Mouse (Mus musculus): ENCODE measurements around the gene Mrrf. TPM values are rescaled to one million over a fixed set of nuclear protein-coding genes. Genes with fewer than 3 reads are reported as not detected.
"Not testable (repeated sequence)": the region's sequence is repeated elsewhere in the genome, so short reads cannot be mapped to it uniquely, and the experiment has no call there.

Mrrf gene
- polyA plus RNA-seq, 1 experiment from 2014 or later, result 30.6 TPM

- H3K27ac ChIP-seq (replicated peaks; ENCODE audit: low read depth, low read length), result no peak overlapping the region
- DNase-seq, result no peak
Measured at GRCm38 (mm10) chr2:36184876-36185275, 48.7 kb downstream of the Mrrf start.

DNA sequence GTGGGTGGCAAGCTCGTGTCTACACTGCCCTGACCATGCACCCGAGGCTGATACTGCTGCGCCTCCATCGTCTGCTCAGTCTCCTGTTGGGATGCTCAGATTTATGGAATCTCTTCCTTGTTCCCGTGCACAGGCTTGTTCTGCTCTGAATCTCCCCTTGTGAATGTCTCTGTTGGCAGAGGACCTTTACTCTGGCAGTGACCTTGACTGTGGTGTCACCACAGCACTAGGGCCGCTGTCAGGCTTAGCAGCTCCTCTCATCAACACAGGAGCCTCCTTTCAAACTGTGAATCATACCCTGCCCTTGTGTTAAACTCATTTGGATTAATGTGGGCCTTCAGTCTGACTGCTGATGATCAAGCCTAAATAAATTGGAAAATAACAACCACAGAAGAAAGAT, 53.0 kb downstream of the Mrrf start:
- ATAC-seq (ENCODE audit: low FRiP score, low TSS enrichment); H3K4me2 ChIP-seq (ENCODE audit: low read length); H3K9ac ChIP-seq (replicated peaks; ENCODE audit: low read length); H3K27ac ChIP-seq (replicated peaks; ENCODE audit: low read depth, low read length); H3K4me1 ChIP-seq (ENCODE audit: control insufficient read depth, insufficient read depth, low read length); H3K4me3 ChIP-seq (replicated peaks; ENCODE audit: low read depth, low read length); DNase-seq; H3K27me3 ChIP-seq (ENCODE audit: control insufficient read depth, insufficient read depth, low read length); H3K36me3 ChIP-seq (ENCODE audit: control insufficient read depth, insufficient read depth, low read length); H3K9me3 ChIP-seq (ENCODE audit: control insufficient read depth, low read length): not testable (repeated sequence)
- 91% methylated on average over 6 of the region's 6 CpGs for WGBS

More at GRCm38 (mm10) chr2:36184876-36185275, 48.7 kb downstream of the Mrrf start:
- Histone ChIP-seq H3K4me2 (ENCODE audit: low read length) (no peak overlapping the region), H3K27me3 (ENCODE audit: control insufficient read depth, insufficient read depth, low read length) (no peaks in the 10 kb centered on the region), H3K9me3 (ENCODE audit: control insufficient read depth, low read length) (no peaks in the 10 kb centered on the region), H3K4me1 (ENCODE audit: control insufficient read depth, insufficient read depth, low read length) (no peaks in the 10 kb centered on the region), H3K9ac (replicated peaks; ENCODE audit: low read length) (no peak overlapping the region), H3K36me3 (ENCODE audit: control insufficient read depth, insufficient read depth, low read length) (peaks cover 3% of the 10 kb centered on the region; the same call in 1 of the 2 replicates), H3K4me3 (replicated peaks; ENCODE audit: low read depth, low read length) (no peak overlapping the region)
- ATAC-seq (ENCODE audit: low FRiP score, low TSS enrichment), result no peak
- WGBS, result 63% methylated on average over 6 of the region's 6 CpGs

DNA sequence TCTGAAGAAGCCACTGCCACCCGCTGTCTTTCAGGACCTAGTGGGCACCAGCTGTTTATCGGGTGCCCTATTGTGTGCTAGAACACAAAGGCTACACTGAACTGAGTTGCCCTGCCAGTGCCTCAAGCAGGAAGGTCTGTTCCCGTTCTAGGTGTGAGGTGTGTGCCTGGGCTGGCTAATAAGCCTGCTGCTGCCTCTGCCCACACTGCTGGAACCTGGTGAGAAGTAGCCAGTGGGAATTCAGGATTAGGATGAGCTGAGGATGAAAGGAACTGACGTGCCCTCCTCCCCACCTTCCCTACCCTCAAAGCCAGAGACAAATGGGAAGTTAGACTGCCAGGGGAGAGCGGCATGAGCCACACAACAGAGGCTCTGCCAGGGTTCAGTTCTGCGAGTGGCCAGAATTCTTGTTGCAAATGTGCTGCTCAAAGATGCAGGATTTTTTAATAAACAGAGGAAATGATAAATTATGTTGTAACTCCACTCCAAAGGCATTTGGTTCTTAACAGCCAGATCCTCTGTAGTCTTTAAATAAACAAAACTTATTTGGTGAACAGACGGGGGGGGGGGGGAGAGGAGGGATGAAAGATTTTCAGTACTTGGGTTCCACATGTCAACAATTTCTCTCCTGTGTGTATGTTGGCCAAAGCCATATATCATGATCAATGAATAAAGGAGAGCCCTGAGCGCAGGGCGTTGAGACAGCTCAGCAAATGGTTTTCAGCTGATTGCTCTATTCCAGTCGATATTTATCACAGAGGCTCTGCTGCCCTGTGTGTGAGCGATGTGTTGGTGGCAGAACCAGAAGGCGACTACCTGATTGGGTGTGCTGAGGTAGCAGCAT, 55.1 kb downstream of the Mrrf start:
- no peak overlapping the region for H3K4me2 ChIP-seq (ENCODE audit: low read length)
- no peaks in the 10 kb centered on the region for H3K27me3 ChIP-seq (ENCODE audit: control insufficient read depth, insufficient read depth, low read length)
- H3K27ac ChIP-seq (replicated peaks; ENCODE audit: low read depth, low read length), result no peak overlapping the region
- no peaks in the 10 kb centered on the region for H3K9me3 ChIP-seq (ENCODE audit: control insufficient read depth, low read length)
- no peak for ATAC-seq (ENCODE audit: low FRiP score, low TSS enrichment)
- H3K4me3 ChIP-seq (replicated peaks; ENCODE audit: low read depth, low read length), result no peak overlapping the region
- DNase-seq, result no peak
- WGBS, result 60% methylated on average over 12 of the region's 12 CpGs
- H3K4me1 ChIP-seq (ENCODE audit: control insufficient read depth, insufficient read depth, low read length), result no peaks in the 10 kb centered on the region
- H3K9ac ChIP-seq (replicated peaks; ENCODE audit: low read length), result no peak overlapping the region
- no peaks in the 10 kb centered on the region for H3K36me3 ChIP-seq (ENCODE audit: control insufficient read depth, insufficient read depth, low read length)

GRCm38 (mm10) chr2:36197021-36197420, 60.8 kb downstream of the Mrrf start:
- peaks cover 14% of the 10 kb centered on the region for H3K27me3 ChIP-seq (ENCODE audit: control insufficient read depth, insufficient read depth, low read length)
- H3K4me1 ChIP-seq (ENCODE audit: control insufficient read depth, insufficient read depth, low read length), result peaks cover 15% of the 10 kb centered on the region
- no peak overlapping the region for H3K27ac ChIP-seq (replicated peaks; ENCODE audit: low read depth, low read length)
- ATAC-seq (ENCODE audit: low FRiP score, low TSS enrichment) (no peak), DNase-seq (no peak)
- H3K4me3 ChIP-seq (replicated peaks; ENCODE audit: low read depth, low read length), result no peak overlapping the region
- H3K36me3 ChIP-seq (ENCODE audit: control insufficient read depth, insufficient read depth, low read length), result no peaks in the 10 kb centered on the region
- no peaks in the 10 kb centered on the region for H3K9me3 ChIP-seq (ENCODE audit: control insufficient read depth, low read length)
- 56% methylated on average over 3 of the region's 3 CpGs for WGBS
- no peak overlapping the region for H3K9ac ChIP-seq (replicated peaks; ENCODE audit: low read length)
- H3K4me2 ChIP-seq (ENCODE audit: low read length), result no peak overlapping the region

GRCm38 (mm10) chr2:36197919-36198881, 62.0 kb downstream of the Mrrf start:
- peak; percentile 71 for DNase-seq
- WGBS, result 11% methylated on average over 20 of the region's 20 CpGs
- H3K4me3 ChIP-seq (replicated peaks; ENCODE audit: low read depth, low read length), result no peak overlapping the region

GRCm38 (mm10) chr2:36198882-36199262, 62.7 kb downstream of the Mrrf start:
- H3K9ac ChIP-seq (replicated peaks; ENCODE audit: low read length), result no peak overlapping the region
- WGBS, result 7% methylated on average over 3 of the region's 3 CpGs
- no peaks in the 10 kb centered on the region for H3K9me3 ChIP-seq (ENCODE audit: control insufficient read depth, low read length)
- peaks cover 31% of the 10 kb centered on the region for H3K4me1 ChIP-seq (ENCODE audit: control insufficient read depth, insufficient read depth, low read length)
- DNase-seq (no peak), ATAC-seq (ENCODE audit: low FRiP score, low TSS enrichment) (no peak)
- peaks cover 15% of the 10 kb centered on the region for H3K27me3 ChIP-seq (ENCODE audit: control insufficient read depth, insufficient read depth, low read length)
- H3K36me3 ChIP-seq (ENCODE audit: control insufficient read depth, insufficient read depth, low read length), result no peaks in the 10 kb centered on the region
- H3K4me2 ChIP-seq (ENCODE audit: low read length), result peak overlapping the region; percentile 41
- no peak overlapping the region for H3K4me3 ChIP-seq (replicated peaks; ENCODE audit: low read depth, low read length)
- H3K27ac ChIP-seq (replicated peaks; ENCODE audit: low read depth, low read length), result peak overlapping the region; percentile 70

More at GRCm38 (mm10) chr2:36197919-36198881, 62.0 kb downstream of the Mrrf start:
- peaks cover 15% of the 10 kb centered on the region for H3K27me3 ChIP-seq (ENCODE audit: control insufficient read depth, insufficient read depth, low read length)
- no peaks in the 10 kb centered on the region for H3K9me3 ChIP-seq (ENCODE audit: control insufficient read depth, low read length)
- H3K4me2 ChIP-seq (ENCODE audit: low read length), result peak overlapping the region; percentile 41
- peak; percentile 57; the same call in 1 of the 2 replicates for ATAC-seq (ENCODE audit: low FRiP score, low TSS enrichment)
- H3K27ac ChIP-seq (replicated peaks; ENCODE audit: low read depth, low read length), result peak overlapping the region; percentile 70
- H3K9ac ChIP-seq (replicated peaks; ENCODE audit: low read length), result peak overlapping the region; percentile 30; the same call in 1 of the 2 replicates
- H3K4me1 ChIP-seq (ENCODE audit: control insufficient read depth, insufficient read depth, low read length), result peaks cover 24% of the 10 kb centered on the region
- H3K36me3 ChIP-seq (ENCODE audit: control insufficient read depth, insufficient read depth, low read length), result no peaks in the 10 kb centered on the region

DNA sequence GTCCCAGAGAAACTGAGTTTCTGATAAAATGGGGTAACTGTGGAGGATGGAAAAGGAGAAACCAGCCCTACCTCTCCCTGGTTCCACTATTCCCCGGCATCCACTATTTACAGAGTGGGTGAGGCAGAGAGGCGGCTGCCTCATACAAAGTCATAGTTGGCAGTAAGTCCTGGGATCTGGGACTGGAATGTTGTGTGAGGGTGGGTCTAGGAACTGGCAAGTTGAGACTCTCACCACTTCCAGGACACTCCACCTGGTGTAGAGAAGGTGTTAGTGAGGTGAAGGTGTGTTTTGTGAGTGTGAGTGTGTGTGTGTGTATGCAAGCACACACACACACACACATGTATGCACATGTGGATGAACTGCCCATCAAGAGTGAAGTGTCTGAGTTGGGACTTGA, 64.6 kb downstream of the Mrrf start:
- peaks cover 19% of the 10 kb centered on the region for H3K27me3 ChIP-seq (ENCODE audit: control insufficient read depth, insufficient read depth, low read length)
- no peak overlapping the region for H3K27ac ChIP-seq (replicated peaks; ENCODE audit: low read depth, low read length)
- H3K36me3 ChIP-seq (ENCODE audit: control insufficient read depth, insufficient read depth, low read length), result no peaks in the 10 kb centered on the region
- H3K4me1 ChIP-seq (ENCODE audit: control insufficient read depth, insufficient read depth, low read length), result peaks cover 35% of the 10 kb centered on the region
- DNase-seq, result no peak
- H3K9me3 ChIP-seq (ENCODE audit: control insufficient read depth, low read length), result no peaks in the 10 kb centered on the region
- no peak overlapping the region for H3K9ac ChIP-seq (replicated peaks; ENCODE audit: low read length)
- H3K4me3 ChIP-seq (replicated peaks; ENCODE audit: low read depth, low read length), result no peak overlapping the region
- ATAC-seq (ENCODE audit: low FRiP score, low TSS enrichment), result no peak
- H3K4me2 ChIP-seq (ENCODE audit: low read length), result no peak overlapping the region
- WGBS, result 95% methylated on average over 2 of the region's 2 CpGs

DNA sequence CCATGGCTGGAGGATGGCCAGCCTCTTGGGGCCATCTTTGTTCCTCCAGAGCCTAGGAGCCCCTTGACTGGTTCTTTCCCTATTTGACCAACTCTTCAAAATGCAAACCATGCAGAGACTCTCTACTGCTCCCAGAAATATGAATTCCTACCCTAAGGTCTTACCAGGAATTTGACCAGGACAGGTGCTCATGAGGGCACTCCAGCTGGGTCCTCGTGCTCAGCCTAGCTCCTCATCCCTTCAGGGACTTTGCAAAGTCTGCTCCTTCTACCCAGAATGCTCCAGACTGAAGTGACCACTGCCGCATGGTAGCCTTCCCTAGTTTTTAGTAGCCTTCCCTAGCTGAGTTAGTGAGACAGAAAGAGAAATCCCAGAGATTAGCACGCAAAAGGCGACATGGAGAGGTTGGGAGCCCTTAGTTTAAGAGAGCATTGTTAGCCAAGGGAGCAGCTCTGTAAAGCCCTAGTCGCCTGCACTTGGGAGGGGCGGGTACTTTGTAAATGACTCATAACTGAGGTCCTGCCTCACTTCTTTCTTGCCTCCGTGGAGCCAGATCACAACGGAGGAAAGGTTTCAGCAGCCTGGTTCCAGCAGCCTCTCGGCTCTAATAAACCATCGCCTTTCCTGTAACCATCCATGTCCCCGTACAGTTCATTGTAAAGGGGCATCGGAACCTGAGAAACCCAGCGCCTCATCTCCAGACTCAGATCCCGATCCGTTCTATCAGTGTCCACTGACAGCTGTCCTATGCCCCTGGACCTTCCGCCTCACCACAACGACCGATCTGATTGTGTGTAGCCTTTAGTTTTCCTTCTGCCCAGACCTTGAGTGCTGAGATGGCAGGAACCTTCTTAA, 65.8 kb downstream of the Mrrf start:
- peaks cover 35% of the 10 kb centered on the region for H3K4me1 ChIP-seq (ENCODE audit: control insufficient read depth, insufficient read depth, low read length)
- no peak overlapping the region for H3K9ac ChIP-seq (replicated peaks; ENCODE audit: low read length)
- no peak overlapping the region for H3K27ac ChIP-seq (replicated peaks; ENCODE audit: low read depth, low read length)
- H3K36me3 ChIP-seq (ENCODE audit: control insufficient read depth, insufficient read depth, low read length), result no peaks in the 10 kb centered on the region
- ATAC-seq (ENCODE audit: low FRiP score, low TSS enrichment) (no peak), DNase-seq (peak; percentile 20)
- 0 out of 2 replicates have a peak overlapping the region, but pooled peaks have one; percentile 40 for H3K4me3 ChIP-seq (replicated peaks; ENCODE audit: low read depth, low read length)
- H3K4me2 ChIP-seq (ENCODE audit: low read length), result peak overlapping the region; percentile 86
- H3K9me3 ChIP-seq (ENCODE audit: control insufficient read depth, low read length), result no peaks in the 10 kb centered on the region
- WGBS, result 25% methylated on average over 18 of the region's 18 CpGs
- peaks cover 19% of the 10 kb centered on the region for H3K27me3 ChIP-seq (ENCODE audit: control insufficient read depth, insufficient read depth, low read length)

Measured in midbrain, embryonic 14.5 days (tissue).